Mouse (Mus musculus) limb, embryonic 12.5 days (tissue): Measurements from ENCODE around the gene Serpina3n. TPM values are rescaled to one million over a fixed set of nuclear protein-coding genes. Genes with fewer than 3 reads are reported as not detected.

Experiments used
- ATAC-seq: fragments of 200-750 bp; cut with Nextera tagmentation; 2 replicates; pipeline ENCODE4 v1.8.0; 2017; ENCODE audit warnings: low read depth, moderate TSS enrichment; ENCODE audit not compliant: insufficient number of reproducible peaks, insufficient read depth, low FRiP score, low TSS enrichment
- H3K27ac ChIP-seq: fragments of 300-500 bp; sonication (generic); 2 replicates; pipeline ENCODE4 v1.5.1; 2016; ENCODE audit warnings: mild to moderate bottlenecking, moderate library complexity
- H3K27me3 ChIP-seq: fragments of 300-500 bp; sonication (generic); 2 replicates; pipeline ENCODE4 v1.6.1; 2016; ENCODE audit warnings: mild to moderate bottlenecking, moderate library complexity
- H3K36me3 ChIP-seq: fragments of 300-500 bp; sonication (generic); 2 replicates; pipeline ENCODE4 v1.6.1; 2016; ENCODE audit warnings: mild to moderate bottlenecking, moderate library complexity
- H3K4me1 ChIP-seq: fragments of 300-500 bp; sonication (generic); replicated peaks from 2 replicates; pipeline ENCODE4 v1.6.1; 2016
- H3K4me2 ChIP-seq: fragments of 300-500 bp; sonication (generic); 2 replicates; pipeline ENCODE4 v1.6.1; 2016; ENCODE audit warnings: mild to moderate bottlenecking, moderate library complexity
- H3K4me3 ChIP-seq: fragments of 300-500 bp; sonication (generic); replicated peaks from 2 replicates; pipeline ENCODE4 v1.5.1; 2016; ENCODE audit warnings: mild to moderate bottlenecking
- H3K9ac ChIP-seq: fragments of 300-500 bp; sonication (generic); replicated peaks from 2 replicates; pipeline ENCODE4 v1.6.1; 2016; ENCODE audit warnings: mild to moderate bottlenecking, moderate library complexity
- H3K9me3 ChIP-seq: fragments of 300-500 bp; sonication (generic); 2 replicates; pipeline ENCODE4 v1.6.1; 2016; ENCODE audit warnings: mild to moderate bottlenecking, moderate library complexity
- WGBS: fragments of 180-500 bp; shearing (Covaris S2); methylation state at CpG from one replicate; pipeline ENCODE4 v1.1.7; 2016; 5-methylcytosine and 5-hydroxymethylcytosine counted together
- polyA plus RNA-seq: library from polyadenylated mRNA; unstranded; fragments of >200 nt; fragmentation: Nextera tagmentation; extraction: Ambion mirVana; gene quantifications from 2 replicates; pipeline ENCODE4 v1.2.1, GENCODE M21; 2016

Gene Serpina3n
- polyA plus RNA-seq, 1 experiment from 2014 or later = not detected

DNA sequence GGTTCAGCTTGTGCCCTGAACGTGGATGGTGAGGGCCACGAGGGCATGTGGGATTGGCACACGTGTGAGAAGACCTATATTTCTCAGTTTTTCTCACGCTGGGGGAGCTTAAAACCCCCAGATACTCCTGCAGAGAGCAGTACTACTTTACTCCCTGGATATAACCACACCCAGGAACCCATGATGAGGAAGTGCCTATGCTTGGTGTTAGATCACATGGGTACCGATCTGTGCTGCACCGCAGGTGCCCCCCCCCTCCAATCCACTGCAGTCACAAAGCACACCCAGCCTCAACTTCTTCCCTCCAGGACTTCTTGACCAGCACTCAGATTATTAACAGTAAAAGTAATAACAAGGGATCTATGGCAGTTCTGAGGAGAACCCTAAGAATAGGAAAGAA lies 6.0 kb downstream of the Serpina3n start:
- Histone ChIP-seq H3K36me3 (no peaks in the 10 kb centered on the region), H3K9me3 (no peaks in the 10 kb centered on the region), H3K27me3 (no peaks in the 10 kb centered on the region), H3K4me2 (no peak overlapping the region), H3K27ac (no peak overlapping the region), H3K4me1 (peaks cover 7% of the 10 kb centered on the region; the same call in 1 of the 2 replicates), H3K9ac (no peak overlapping the region), H3K4me3 (no peak overlapping the region)
- ATAC-seq = no peak
- 89% methylated on average over 6 of the region's 6 CpGs for WGBS

DNA sequence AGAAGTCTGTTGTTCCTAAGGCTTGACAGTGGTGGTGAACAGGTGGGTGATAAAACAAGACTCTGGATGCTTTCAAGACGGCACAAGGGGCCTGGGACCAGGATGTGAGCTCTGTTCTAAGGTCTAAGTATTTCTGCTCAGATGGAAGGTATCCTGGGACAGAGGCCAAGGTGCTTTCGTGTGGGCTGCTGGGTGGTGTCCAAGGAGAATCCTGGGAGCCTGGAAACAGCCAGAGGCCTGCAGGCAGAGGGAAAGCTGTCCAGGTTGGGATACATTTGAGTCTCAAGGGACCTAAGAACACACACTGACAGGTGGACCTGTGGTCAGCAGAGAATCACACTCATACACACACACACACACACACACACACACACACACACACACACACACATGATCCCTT lies 8.0 kb downstream of the Serpina3n start:
- no peak overlapping the region for H3K27ac ChIP-seq
- H3K4me1 ChIP-seq = peaks cover 9% of the 10 kb centered on the region
- no peaks in the 10 kb centered on the region for H3K9me3 ChIP-seq
- H3K9ac ChIP-seq = no peak overlapping the region
- no peaks in the 10 kb centered on the region for H3K27me3 ChIP-seq
- no peaks in the 10 kb centered on the region for H3K36me3 ChIP-seq
- H3K4me2 ChIP-seq = no peak overlapping the region
- WGBS = 64% methylated on average over 2 of the region's 2 CpGs
- H3K4me3 ChIP-seq = no peak overlapping the region
- ATAC-seq = no peak

DNA sequence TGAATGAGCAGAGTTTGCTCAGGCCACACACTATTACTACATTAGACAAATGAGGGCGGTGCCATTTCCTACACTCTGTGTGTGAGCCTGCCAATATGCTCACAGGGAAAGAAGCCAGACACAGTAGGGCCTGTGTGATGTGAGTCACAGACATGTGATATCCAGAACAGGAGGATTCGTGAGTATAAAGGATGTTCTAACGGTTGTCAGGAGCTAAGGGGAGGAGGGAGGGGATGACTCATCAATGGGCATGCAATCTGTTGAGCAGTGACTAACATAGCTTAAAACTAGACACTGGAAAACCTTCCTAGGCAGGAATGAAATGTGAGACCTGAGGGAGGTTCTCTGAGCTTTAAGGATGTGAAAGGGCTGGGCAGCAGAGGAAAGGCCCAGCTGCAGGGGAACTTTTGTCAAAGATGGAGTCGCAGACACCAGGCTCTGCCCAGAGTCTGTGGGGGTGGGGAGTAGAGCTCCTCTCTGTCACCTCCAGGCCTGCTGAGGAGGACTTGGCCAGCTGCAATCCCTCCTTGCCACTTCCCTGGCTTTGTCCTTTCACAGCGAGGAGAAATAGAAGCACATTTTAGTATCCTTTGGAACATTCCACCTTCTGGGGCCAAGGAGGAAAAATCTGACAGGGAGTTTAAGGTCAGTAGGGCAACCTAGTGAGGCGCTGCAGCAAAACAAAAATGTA lies 9.2 kb downstream of the Serpina3n start:
- no peaks in the 10 kb centered on the region for H3K36me3 ChIP-seq
- no peak overlapping the region for H3K9ac ChIP-seq
- no peak overlapping the region for H3K4me2 ChIP-seq
- H3K4me3 ChIP-seq = no peak overlapping the region
- H3K27me3 ChIP-seq = no peaks in the 10 kb centered on the region
- peak; percentile 34; the same call in 1 of the 2 replicates for ATAC-seq
- 0 out of 2 replicates have a peak overlapping the region, but pooled peaks have one; percentile 3 for H3K27ac ChIP-seq
- H3K4me1 ChIP-seq = peaks cover 9% of the 10 kb centered on the region
- 56% methylated on average over 6 of the region's 6 CpGs for WGBS
- no peaks in the 10 kb centered on the region for H3K9me3 ChIP-seq

DNA sequence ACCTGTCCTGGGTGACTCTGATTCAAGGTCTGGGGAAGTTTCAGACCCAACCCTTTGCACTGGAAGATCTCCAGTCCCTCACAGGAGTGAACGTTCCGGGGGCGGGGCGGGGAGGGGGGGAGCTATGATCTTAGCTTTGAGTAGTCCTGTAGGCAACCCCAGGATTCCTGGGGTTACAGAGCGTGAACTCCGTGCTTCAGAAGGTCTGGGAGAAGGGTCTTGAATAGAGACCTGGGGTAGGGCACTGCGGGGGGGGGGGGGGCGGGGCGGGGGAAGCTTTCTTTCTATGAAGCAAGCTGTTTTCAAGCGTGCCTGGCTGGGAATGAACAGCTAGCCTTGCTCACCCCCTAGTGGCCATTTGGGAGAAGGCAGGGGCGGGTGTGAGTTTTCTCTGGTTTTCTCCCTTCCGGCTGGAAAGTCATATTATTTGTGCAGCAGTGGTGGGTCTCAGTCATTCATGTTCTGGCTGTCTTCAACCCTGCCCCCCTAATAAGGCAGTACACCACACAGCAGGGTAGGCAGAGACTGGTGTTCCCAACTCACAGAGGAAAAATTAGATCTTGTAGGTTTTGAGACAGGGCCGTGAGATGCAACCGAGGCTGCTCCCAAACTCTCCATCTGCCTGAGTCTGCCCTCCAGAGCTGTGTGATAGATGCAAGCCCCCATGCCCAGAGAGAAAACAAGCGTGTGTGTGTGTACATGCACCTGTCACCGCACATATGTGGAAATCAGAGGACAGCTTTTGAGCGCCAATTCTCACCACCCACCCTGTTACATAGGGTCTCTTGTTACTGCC lies 12.0 kb downstream of the Serpina3n start:
- ATAC-seq = peak; percentile 26
- no peak overlapping the region for H3K27ac ChIP-seq
- 19% methylated on average over 17 of the region's 17 CpGs for WGBS
- H3K4me1 ChIP-seq = peaks cover 16% of the 10 kb centered on the region
- no peaks in the 10 kb centered on the region for H3K27me3 ChIP-seq
- H3K9ac ChIP-seq = no peak overlapping the region
- no peaks in the 10 kb centered on the region for H3K9me3 ChIP-seq
- peak overlapping the region; percentile 56 for H3K4me2 ChIP-seq
- no peaks in the 10 kb centered on the region for H3K36me3 ChIP-seq
- peak overlapping the region; percentile 31 for H3K4me3 ChIP-seq

DNA sequence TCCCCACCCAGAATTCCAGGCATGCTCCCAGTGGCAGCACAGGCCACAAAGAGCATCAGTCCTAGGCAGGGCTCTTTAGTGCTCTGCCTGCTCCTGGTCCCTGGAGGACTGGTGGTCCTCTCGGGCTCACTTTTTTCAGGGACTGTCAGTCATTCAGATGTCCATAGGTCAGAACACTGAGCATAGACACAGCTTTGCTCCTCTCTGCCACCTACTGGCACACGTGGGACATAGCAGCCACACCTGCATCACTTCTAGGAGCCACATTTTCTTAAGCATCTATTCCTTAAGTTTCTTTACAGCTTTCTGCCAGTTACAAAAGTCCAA lies 12.6 kb downstream of the Serpina3n start:
- no peak overlapping the region for H3K9ac ChIP-seq
- ATAC-seq = peak; percentile 24; the same call in 1 of the 2 replicates
- no peaks in the 10 kb centered on the region for H3K27me3 ChIP-seq
- H3K9me3 ChIP-seq = no peaks in the 10 kb centered on the region
- no peak overlapping the region for H3K27ac ChIP-seq
- no peak overlapping the region for H3K4me2 ChIP-seq
- H3K4me1 ChIP-seq = peaks cover 16% of the 10 kb centered on the region
- H3K4me3 ChIP-seq = no peak overlapping the region
- no peaks in the 10 kb centered on the region for H3K36me3 ChIP-seq
- 15% methylated on average over 2 of the region's 2 CpGs for WGBS

DNA sequence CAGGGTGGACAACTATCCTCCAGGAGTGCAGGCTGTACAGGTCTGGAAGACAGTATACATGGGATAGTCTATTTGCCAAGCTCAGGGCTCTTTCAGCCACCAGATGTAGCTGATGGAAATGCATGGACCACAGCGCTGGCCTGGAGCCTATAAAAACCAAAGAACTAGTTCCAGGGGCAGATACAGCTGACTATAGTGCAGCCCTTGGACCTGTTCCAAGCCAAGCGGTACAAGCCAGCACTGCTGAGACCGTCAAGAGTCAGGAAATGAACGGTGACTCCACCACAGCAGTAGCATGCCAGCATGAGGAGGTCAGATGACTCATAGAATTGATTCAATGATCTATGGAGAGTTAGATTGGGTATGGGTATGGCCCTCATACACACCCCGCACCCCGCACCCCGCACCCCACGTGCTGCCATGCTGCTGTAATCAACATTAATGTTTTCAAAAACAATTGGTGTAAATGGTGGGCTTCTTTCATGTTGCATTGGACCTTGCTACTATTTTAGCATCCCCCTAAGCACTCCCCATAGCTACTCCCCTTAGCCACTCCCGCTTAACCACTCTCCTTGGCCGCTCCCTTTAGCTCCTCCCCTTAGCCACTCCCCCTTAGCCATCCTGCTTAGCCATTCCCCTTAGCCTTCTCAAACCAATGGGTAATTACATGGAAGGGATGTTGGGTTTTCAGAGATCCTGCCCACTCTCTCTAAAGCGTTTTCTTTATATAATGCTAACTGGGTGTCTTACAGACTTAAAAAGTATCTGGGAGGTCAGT lies 16.3 kb downstream of the Serpina3n start:
- WGBS = 67% methylated on average over 11 of the region's 11 CpGs
- peak; percentile 46; the same call in 1 of the 2 replicates for ATAC-seq
- H3K27me3 ChIP-seq = peaks cover 9% of the 10 kb centered on the region

DNA sequence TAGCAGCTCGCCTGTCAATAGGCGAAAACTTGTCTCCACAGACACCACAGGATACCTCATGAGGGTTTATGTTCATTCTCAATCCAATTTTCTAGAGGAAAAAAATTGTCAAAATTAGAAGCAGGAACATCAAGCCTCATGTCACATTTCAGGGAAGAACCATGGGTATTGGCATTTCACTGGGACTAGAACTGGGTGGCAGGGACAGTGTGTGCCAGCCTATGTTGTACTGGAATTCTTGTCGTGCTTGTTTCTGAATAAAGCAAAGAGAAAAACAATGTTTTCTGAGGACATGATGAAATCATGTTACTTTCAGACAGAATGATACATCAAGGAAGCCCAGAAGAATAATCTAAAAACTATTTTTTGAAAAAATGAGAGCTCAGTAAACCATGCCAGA lies 19.1 kb downstream of the Serpina3n start:
- Histone ChIP-seq H3K4me1 (peaks cover 7% of the 10 kb centered on the region; the same call in 1 of the 2 replicates), H3K27ac (no peak overlapping the region), H3K4me2 (no peak overlapping the region), H3K27me3 (peaks cover 9% of the 10 kb centered on the region), H3K4me3 (no peak overlapping the region), H3K9ac (no peak overlapping the region), H3K36me3 (no peaks in the 10 kb centered on the region), H3K9me3 (no peaks in the 10 kb centered on the region)
- no peak for ATAC-seq
- 78% methylated on average over 3 of the region's 3 CpGs for WGBS

More for the DNA sequence above, 16.3 kb downstream of the Serpina3n start:
- no peaks in the 10 kb centered on the region for H3K36me3 ChIP-seq
- peaks cover 9% of the 10 kb centered on the region; the same call in 1 of the 2 replicates for H3K4me1 ChIP-seq
- H3K9ac ChIP-seq = no peak overlapping the region
- H3K4me3 ChIP-seq = no peak overlapping the region
- H3K27ac ChIP-seq = no peak overlapping the region
- H3K4me2 ChIP-seq = no peak overlapping the region
- no peaks in the 10 kb centered on the region for H3K9me3 ChIP-seq

DNA sequence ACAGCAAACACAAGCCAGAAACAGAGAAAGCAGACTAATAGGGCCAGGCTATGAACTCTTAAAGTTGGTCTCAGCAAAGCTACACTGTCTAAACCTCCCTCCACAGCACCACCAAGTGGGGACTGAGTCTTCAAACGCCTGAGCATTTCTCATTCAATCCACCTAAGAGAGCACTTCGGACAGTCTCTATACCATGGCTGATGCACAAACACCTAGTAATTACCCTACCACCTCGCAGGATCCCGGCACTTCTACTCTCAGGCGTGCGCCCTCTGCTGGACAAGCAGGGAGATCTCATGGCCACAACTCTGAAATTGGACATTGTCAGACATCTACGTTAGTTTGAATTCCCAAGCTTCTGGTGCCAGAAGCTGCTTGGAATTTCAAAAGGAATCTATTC lies 20.4 kb downstream of the Serpina3n start:
- H3K27me3 ChIP-seq = peaks cover 9% of the 10 kb centered on the region
- H3K4me1 ChIP-seq = peaks cover 7% of the 10 kb centered on the region; the same call in 1 of the 2 replicates
- H3K4me3 ChIP-seq = no peak overlapping the region
- 8% methylated on average over 7 of the region's 7 CpGs for WGBS
- no peak overlapping the region for H3K4me2 ChIP-seq
- no peak overlapping the region for H3K27ac ChIP-seq
- no peak for ATAC-seq
- H3K36me3 ChIP-seq = no peaks in the 10 kb centered on the region
- H3K9ac ChIP-seq = no peak overlapping the region
- no peaks in the 10 kb centered on the region for H3K9me3 ChIP-seq

DNA sequence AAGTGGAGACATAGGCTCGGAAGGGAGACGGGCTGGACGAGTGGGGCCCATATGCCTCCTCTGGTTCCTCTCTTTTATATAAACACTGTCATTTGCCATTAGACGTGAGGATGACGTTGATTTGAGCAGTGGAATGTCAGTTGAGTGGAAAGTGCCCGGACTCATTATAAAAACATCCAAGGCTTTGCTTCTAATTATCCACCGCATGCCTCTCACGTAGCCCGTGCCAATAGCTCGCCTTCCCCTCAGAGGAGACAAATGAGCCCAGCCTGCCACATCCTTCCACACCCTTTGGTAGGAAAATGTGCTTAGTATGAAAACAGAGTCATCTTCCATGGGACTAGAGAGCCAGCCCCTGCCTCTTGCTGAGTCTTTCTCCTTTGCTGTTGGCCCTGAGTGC lies 24.8 kb downstream of the Serpina3n start:
- Histone ChIP-seq H3K27ac (no peak overlapping the region), H3K9me3 (peaks cover 6% of the 10 kb centered on the region; the same call in 1 of the 2 replicates), H3K4me3 (no peak overlapping the region), H3K9ac (no peak overlapping the region), H3K27me3 (peaks cover under 1% of the 10 kb centered on the region), H3K4me2 (no peak overlapping the region), H3K36me3 (no peaks in the 10 kb centered on the region), H3K4me1 (no peaks in the 10 kb centered on the region)
- 60% methylated on average over 10 of the region's 10 CpGs for WGBS
- no peak for ATAC-seq

DNA sequence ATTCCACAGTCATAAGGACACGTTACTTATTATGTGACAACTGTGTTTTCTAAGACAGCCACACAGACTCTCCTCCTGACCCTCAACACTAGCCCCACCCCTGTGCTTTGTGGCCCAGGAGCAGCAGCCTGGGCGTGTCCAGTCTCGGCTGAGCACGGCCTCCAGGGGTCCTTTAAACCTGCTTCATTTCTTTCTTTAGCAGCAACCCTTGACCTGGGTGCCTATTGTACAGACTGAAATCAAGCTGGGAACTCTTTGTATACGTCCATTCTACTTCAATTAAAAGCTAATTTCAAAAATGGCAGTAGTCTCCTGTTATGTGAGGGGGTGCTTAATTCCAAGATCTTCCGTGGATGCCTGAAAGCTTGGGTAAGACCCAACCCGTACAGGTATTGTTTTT lies 26.7 kb downstream of the Serpina3n start:
- Histone ChIP-seq H3K9me3 (peaks cover 6% of the 10 kb centered on the region; the same call in 1 of the 2 replicates), H3K4me1 (no peaks in the 10 kb centered on the region), H3K27ac (no peak overlapping the region), H3K27me3 (peaks cover 7% of the 10 kb centered on the region; the same call in 1 of the 2 replicates), H3K4me2 (no peak overlapping the region), H3K4me3 (no peak overlapping the region), H3K9ac (no peak overlapping the region), H3K36me3 (no peaks in the 10 kb centered on the region)
- ATAC-seq = no peak
- 51% methylated on average over 7 of the region's 7 CpGs for WGBS
